Mouse (Mus musculus) lung, adult 2 months (tissue): ENCODE results near the gene Csnk1e.

Experiments used
- CTCF ChIP-seq: fragments of 200-500 bp; IDR thresholded peaks from 2 replicates; pipeline ENCODE4 v1.5.1; 2011; ENCODE audit warnings: mild to moderate bottlenecking, low read length, control low read depth; ENCODE audit not compliant: insufficient read depth
- POLR2A ChIP-seq: fragments of 200-500 bp; IDR thresholded peaks from 2 replicates; pipeline ENCODE4 v1.6.1; 2011; ENCODE audit warnings: low read depth, mild to moderate bottlenecking, control low read depth, low read length, borderline replicate concordance; ENCODE audit errors: extremely low read depth

DNA sequence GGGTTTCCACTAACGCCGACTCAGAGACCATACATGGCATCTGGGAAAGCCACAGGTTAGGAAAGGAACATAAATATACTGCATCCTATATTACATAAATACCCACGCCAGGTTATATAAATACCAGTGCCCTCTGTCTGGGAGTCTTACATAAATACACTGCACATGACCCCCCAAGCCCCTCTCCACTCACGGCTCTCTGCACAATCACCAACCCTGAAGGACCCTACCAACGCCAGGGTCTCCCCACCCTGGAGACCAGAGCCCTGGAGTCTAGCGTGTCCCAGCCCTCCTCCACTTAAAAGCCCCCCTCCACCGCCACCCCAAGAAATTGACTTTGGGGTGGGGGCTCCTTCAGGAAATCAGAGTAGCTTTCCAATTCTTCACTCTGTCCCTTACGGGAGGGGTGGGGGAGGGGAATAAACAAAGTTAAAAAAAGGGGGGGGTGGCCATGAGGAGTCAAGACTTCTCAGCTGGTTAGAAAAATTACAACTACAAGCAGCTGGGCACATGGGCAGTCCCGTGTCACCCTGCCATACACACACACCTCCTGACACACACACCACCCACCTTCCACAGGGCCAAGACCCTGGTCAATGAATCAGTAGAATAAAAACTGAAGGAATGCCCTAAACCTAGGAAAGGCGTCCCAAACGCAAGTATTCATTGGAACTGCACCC, 14.6 kb downstream of the Csnk1e start:
- TF ChIP-seq CTCF (no peak), POLR2A (no peak)
